Mouse (Mus musculus) thymus, postnatal 25 days (tissue): ENCODE data around the gene Kmt2e.

Experiments
- DNase-seq: peaks from one replicate; pipeline ENCODE4 v3.0.0; 2022

Gene Kmt2e

GRCm38 (mm10) chr5:23433720-23434597 lies at the start of gene Kmt2e:
TSS of gene Kmt2e (plus strand) at chr5:23434441.
- DNase-seq = peak; percentile 93

GRCm38 (mm10) chr5:23385136-23385535 lies 49.1 kb upstream of the Kmt2e start:
- DNase-seq = peak; percentile 48

- DNase-seq = peak; percentile 31
Measured at GRCm38 (mm10) chr5:23385763-23386217, 48.5 kb upstream of the Kmt2e start.

- DNase-seq = peak; percentile 89
Measured at GRCm38 (mm10) chr5:23386562-23387312, 47.5 kb upstream of the Kmt2e start.

- no peak for DNase-seq
Measured at GRCm38 (mm10) chr5:23387313-23387666, 47.0 kb upstream of the Kmt2e start.

- no peak for DNase-seq
Measured at GRCm38 (mm10) chr5:23388091-23388490, 46.1 kb upstream of the Kmt2e start.

- DNase-seq = no peak
Measured at GRCm38 (mm10) chr5:23389601-23390305, 44.5 kb upstream of the Kmt2e start.

GRCm38 (mm10) chr5:23391714-23392113 lies 42.5 kb upstream of the Kmt2e start:
- no peak for DNase-seq

GRCm38 (mm10) chr5:23393870-23394269 lies 40.4 kb upstream of the Kmt2e start:
- DNase-seq = no peak

- no peak for DNase-seq
Measured at GRCm38 (mm10) chr5:23394366-23395145, 39.7 kb upstream of the Kmt2e start.

GRCm38 (mm10) chr5:23395721-23396120 lies 38.5 kb upstream of the Kmt2e start:
- no peak for DNase-seq

- DNase-seq = no peak
Measured at GRCm38 (mm10) chr5:23396756-23397155, 37.5 kb upstream of the Kmt2e start.

GRCm38 (mm10) chr5:23400156-23400555 lies 34.1 kb upstream of the Kmt2e start:
- no peak for DNase-seq

- no peak for DNase-seq
Measured at GRCm38 (mm10) chr5:23400868-23401267, 33.4 kb upstream of the Kmt2e start.

- DNase-seq = no peak
Measured at GRCm38 (mm10) chr5:23401368-23401767, 32.9 kb upstream of the Kmt2e start.

GRCm38 (mm10) chr5:23401999-23402398 lies 32.2 kb upstream of the Kmt2e start:
- DNase-seq = no peak

GRCm38 (mm10) chr5:23403161-23403560 lies 31.1 kb upstream of the Kmt2e start:
- no peak for DNase-seq

- DNase-seq = no peak
Measured at GRCm38 (mm10) chr5:23405666-23406404, 28.4 kb upstream of the Kmt2e start.

- DNase-seq = no peak
Measured at GRCm38 (mm10) chr5:23406405-23406745, 27.9 kb upstream of the Kmt2e start.

GRCm38 (mm10) chr5:23408106-23408505 lies 26.1 kb upstream of the Kmt2e start:
- no peak for DNase-seq

- no peak for DNase-seq
Measured at GRCm38 (mm10) chr5:23410040-23410717, 24.1 kb upstream of the Kmt2e start.
